Mouse (Mus musculus) liver, postnatal 0 days (tissue): ENCODE data around the gene Rps6ka2.

Source experiments
- CTCF ChIP-seq: sonication (generic); IDR thresholded peaks from 2 replicates; pipeline ENCODE4 v1.5.1; 2016; ENCODE audit warnings: antibody characterized with exemption, low read depth
- EP300 ChIP-seq: IDR thresholded peaks from 2 replicates; pipeline ENCODE4 v1.6.1; 2016; ENCODE audit warnings: antibody characterized with exemption, low read depth, mild to moderate bottlenecking

DNA sequence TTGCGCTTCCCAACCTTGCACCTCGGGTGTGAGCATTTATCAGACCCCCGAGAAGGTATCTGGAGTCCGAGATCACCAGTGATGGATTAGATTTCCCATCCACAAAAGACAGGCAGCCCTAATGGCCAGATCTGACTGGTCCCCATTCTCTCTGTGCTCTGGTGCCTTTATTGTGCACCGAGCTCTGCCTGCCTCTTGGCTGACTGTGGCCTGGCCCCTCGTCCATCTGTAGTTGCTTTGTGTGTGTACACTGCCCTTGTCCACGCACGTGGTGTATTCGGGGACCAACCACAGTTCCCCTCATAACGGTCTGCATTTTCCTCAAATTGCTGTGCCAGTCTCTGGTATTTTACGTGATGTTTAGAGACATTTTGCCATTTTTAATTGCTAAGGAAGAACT is 40.7 kb downstream of the Rps6ka2 start:
- TF ChIP-seq CTCF (no peak), EP300 (no peak)
